Mouse (Mus musculus): ENCODE measurements around the gene Pdcd6. TPM values are rescaled to one million over a fixed set of nuclear protein-coding genes. Genes with fewer than 3 reads are reported as not detected.

Pdcd6 gene
- 10 to 100 TPM; 85.0 to 87.6 TPM for total RNA-seq (2021)
- long read RNA-seq, experiment 1, transcript Pdcd6-203 (6 exons, 1,376 nt) = minor isoform, 12 of 55 reads
- long read RNA-seq, experiment 1, transcript Pdcd6-201 (6 exons, 1,131 nt) = major isoform, 30 of 55 reads
- long read RNA-seq, experiment 1, partial matches to known transcripts = 2 of 55 reads
- long read RNA-seq, experiment 1, other reads (novel, unspliced or antisense) = 11 of 55 reads
- long read RNA-seq, experiment 2, transcript Pdcd6-201 (6 exons, 1,131 nt) = major isoform, 34 of 53 reads
- long read RNA-seq, experiment 2, transcript Pdcd6-203 (6 exons, 1,376 nt) = minor isoform, 10 of 53 reads
- long read RNA-seq, experiment 2, partial matches to known transcripts = 4 of 53 reads
- long read RNA-seq, experiment 2, other reads (novel, unspliced or antisense) = 5 of 53 reads

DNA sequence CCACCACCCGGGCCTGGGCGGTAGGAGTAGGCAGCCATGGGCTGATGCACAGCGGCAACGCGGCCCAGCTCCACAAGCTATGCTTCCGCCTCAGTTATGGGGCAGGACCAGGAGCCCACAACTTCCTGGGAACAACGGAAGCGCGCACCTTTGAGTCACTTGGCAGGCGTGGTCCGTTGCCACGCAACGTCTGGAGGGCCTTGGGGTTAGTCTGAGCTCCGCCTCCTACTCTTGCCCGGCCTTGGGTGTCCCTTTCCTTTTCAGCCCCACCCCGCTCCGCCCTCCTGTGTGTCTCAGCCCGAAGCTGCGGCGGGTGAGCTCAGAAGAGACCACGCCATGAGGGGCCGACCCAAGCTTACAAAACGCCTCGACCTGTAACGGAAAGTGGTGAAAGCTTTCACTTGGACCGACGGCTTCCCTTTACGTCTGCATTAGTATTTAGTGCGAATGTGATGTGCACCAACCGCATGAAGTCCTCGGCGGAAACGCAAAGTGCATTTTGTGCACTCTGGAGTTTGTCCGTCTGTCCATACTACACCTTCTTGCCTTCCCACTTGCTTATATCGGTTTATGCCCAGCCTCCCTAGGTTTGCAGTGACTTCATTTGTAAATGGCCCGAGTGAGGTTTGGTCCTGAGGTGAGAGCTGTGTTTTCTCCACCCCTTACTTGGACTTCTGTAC, at the start of gene Pdcd6:
Pdcd6 (minus strand) TSS at position 411 of the 680 bp plus-strand sequence.
- no peak for TF ChIP-seq CTCF (IDR thresholded peaks at IDR 0.05)
- H3K4me3 ChIP-seq = peak within 1 kb of the TSS; percentile 97
- peak within 1 kb of the TSS; percentile 86 for H3K27ac ChIP-seq
- peak; percentile 88 for DNase-seq (ENCODE audit: extremely low spot score in 1 of 2, low spot score in 2 of 2)
- intact Hi-C loops (cut with DNase I) = no loop called here

DNA sequence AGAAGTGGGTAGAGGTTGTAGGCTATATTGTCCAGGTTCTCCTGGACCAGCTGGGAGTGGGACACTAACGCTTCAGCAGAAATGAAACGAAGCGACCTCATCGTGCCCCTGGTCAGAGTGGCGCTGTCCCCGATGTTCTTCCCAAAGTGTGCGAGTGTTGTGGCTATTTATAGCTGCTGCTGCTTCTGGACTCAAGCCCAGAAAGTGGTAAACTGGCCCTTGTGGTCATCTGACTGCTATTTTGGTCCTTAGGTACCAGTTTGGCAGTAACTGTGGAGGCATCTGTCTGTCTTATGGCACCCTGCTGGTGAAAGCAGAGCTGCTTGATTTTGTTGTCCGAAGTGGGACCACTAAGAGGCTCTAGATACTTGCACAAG, 46.5 kb upstream of the Pdcd6 start, which contains the start of gene Lrrc14b:
Lrrc14b (minus strand) TSS at position 147 of the 377 bp plus-strand sequence.
- TF ChIP-seq CTCF (IDR thresholded peaks at IDR 0.05) = no peak; the same call in 1 of the 2 replicates
- peak within 1 kb of the TSS; percentile 19; the same call in 1 of the 2 replicates for H3K27ac ChIP-seq
- intact Hi-C loops (cut with DNase I) = no loop called here
- H3K4me3 ChIP-seq = no peak within 1 kb of the TSS
- no peak for DNase-seq (ENCODE audit: extremely low spot score in 1 of 2, low spot score in 2 of 2)

DNA sequence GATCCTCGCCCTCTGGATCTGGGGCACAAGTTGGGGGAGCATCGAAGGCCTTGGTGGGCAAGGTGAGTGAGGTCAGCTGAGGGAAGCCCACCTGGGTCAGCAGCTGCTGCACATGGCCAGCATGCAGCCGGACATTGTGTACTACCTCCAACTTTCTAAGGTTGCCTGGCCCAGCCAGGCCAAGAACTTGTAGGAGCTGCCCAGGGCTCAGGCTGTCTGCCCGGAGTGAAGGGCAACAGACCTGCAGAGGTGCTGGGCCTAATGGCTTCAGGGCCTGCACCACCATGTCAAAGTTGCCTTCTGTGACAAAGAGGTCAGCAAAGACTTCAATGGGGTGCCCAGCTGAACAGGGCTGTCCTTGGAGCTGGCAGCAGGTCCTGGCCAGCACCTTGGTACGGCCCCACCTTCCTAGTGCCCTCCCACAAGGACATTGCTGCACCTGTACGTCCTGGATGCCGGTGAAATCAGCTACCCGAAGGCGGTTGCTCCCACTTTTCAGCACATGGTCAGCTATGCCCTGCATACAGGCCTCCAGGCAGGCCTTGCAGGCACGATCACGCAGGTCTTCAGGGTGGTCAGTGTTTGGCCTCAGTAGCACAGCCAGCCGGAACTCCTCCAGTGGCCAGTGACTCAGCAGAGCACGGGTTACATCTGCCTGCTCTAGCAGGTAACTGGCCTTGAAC, 45.9 kb upstream of the Pdcd6 start:
- peak overlapping the region; percentile 19; the same call in 1 of the 2 replicates for H3K27ac ChIP-seq
- intact Hi-C loops (cut with DNase I) = no loop called here
- TF ChIP-seq CTCF (IDR thresholded peaks at IDR 0.05) = no peak
- H3K4me3 ChIP-seq = no peak overlapping the region
- DNase-seq (ENCODE audit: extremely low spot score in 1 of 2, low spot score in 2 of 2) = no peak

DNA sequence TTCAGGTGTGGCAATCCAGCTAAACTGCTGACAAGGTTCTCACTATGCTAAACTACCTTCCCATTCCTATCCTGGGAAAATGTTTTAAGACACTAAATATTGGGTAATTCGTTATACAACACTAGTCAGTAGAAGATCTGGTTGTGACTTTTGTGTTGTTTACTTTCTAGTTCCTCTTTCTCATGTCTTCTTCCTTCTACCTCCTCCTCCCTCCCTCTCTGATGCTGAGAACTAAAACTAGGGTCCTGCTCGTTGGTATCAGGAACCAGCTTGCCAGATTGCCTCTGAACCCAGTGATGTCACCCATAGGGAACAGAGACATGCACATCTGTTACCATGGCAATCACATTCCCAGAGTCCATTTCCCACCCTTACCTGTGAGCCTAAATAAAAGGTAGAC, 44.8 kb upstream of the Pdcd6 start:
- no peak for DNase-seq (ENCODE audit: extremely low spot score in 1 of 2, low spot score in 2 of 2)
- no peak overlapping the region for H3K4me3 ChIP-seq
- intact Hi-C loops (cut with DNase I) = no loop called here
- no peak overlapping the region for H3K27ac ChIP-seq
- TF ChIP-seq CTCF (IDR thresholded peaks at IDR 0.05) = no peak

DNA sequence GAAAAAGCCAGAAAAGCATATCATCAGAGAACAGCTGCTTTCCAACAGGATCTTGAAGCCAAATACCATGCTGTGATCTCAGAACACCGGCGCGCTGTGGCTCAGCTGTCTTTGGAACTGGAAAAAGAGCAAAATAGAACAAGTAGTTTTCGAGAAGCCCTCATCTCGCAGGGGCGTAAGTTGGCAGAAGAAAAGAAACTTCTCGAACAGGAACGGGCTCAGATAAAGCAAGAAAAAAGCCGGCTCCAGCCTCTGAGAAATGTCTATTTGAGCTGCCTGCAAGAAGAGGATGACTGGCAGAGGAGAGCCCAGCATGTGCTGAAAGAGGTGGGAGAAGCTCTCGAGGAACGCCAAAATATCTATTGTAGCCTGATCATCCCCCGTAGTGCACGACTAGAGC, 39.1 kb upstream of the Pdcd6 start:
- TF ChIP-seq CTCF (IDR thresholded peaks at IDR 0.05) = no peak
- intact Hi-C loops (cut with DNase I) = no loop called here
- Histone ChIP-seq H3K27ac (no peak overlapping the region), H3K4me3 (no peak overlapping the region)
- DNase-seq (ENCODE audit: extremely low spot score in 1 of 2, low spot score in 2 of 2) = no peak

DNA sequence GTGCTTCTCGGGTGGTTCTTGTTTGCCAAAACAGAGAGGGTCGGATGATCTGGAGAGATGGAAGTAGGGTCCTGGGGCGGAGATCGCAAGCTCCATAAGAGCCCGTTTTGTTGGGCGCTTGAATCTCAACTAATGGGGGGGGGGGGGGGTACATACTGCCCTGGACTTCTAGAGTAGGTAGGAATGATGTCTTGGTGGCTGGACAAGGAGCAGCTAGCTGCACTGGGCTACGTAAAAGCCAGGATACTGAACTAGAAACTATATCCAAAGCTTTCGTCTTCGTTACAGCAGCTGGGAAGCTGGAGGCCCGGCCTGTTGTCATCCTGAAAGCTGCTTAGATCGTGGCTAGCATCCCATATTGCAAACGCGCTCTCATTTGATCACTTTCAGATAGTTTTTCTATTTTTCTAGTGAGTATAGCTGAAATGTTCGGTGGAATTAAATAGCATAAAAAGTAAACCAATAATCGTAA, 33.1 kb upstream of the Pdcd6 start:
- DNase-seq (ENCODE audit: extremely low spot score in 1 of 2, low spot score in 2 of 2) = no peak
- no peak for TF ChIP-seq CTCF (IDR thresholded peaks at IDR 0.05)
- peak overlapping the region; percentile 96 for H3K27ac ChIP-seq

DNA sequence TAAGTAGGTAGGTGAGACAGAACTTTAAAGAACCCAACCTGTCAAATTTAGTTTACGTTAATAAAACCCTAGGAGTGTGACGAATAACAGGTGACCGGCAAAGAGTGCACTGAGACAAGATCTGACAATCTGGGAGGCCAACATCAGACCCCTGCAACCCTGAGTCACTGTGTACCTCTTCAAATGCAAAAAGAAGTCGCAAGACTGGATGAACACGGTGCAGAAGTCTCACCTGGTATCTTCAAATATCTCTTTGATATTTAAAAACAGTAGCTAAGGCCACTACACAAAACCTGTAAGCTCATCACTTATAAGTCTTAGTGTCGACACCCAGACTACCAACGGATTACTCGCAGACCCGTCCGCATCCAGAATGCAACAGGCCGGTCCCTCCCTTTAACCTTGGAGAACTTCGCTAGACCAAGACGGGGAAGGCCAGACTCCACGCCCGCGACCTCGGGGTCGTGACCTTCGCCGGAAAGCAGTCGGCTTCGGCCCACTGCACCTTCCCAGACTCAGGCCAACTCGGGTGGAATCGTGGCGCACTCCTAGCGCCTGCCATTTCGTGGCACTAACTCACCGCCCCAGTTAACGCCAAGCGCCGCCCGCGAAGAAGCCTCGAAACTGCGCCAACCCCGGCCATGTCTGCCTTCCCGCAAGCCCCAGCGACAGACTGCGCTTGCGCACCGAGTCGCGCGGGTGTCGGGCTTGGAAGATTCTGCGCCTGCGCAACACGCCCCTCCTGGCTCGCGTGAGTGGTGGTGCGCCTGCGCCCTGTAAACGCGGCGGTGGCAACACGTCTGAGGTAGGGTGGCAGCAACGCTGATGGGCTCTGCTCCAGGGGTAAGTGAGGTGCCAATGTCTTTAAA, 32.4 kb upstream of the Pdcd6 start, which contains the start of the genes Sdha and Ccdc127:
Sdha (minus strand) TSS at position 715 of the 869 bp plus-strand sequence.
Ccdc127 (plus strand) TSS at position 744 of the 869 bp plus-strand sequence.
- peak; percentile 95 to 97 for DNase-seq (ENCODE audit: extremely low spot score in 1 of 2, low spot score in 2 of 2)

More for the DNA sequence above, 33.1 kb upstream of the Pdcd6 start:
- intact Hi-C loops (cut with DNase I) = no loop called here
- H3K4me3 ChIP-seq = peak overlapping the region; percentile 77

DNA sequence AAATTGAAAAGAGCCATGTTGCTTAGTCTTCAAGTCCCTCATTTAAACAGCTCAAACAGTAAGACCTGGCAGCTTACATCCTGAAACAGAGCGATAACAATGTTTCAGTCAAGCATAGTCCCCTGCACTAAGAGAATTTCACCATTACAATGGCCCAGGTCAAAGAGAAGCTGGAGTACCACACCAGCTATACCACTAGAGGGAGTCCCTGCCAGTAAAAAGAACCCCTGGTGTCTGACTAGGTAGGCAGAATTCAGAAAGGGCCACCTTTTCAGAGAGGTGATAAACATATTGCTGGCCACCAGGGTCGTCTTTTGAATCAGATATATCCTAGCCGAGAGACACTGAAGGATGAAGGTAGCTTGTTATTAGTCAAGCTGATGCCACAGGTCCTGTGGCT, 23.7 kb upstream of the Pdcd6 start:
- intact Hi-C loops (cut with DNase I) = loop anchor here (10.0 kb wide), 1 partner anchor 194 kb away; no protein-coding TSS in a partner anchor
- Histone ChIP-seq H3K4me3 (no peak overlapping the region), H3K27ac (no peak overlapping the region)
- peak; percentile 68 for TF ChIP-seq CTCF (IDR thresholded peaks at IDR 0.05)
- DNase-seq (ENCODE audit: extremely low spot score in 1 of 2, low spot score in 2 of 2) = no peak

More for the DNA sequence above, 32.4 kb upstream of the Pdcd6 start, which contains the start of the genes Sdha and Ccdc127:
- intact Hi-C loops (cut with DNase I) = loop anchor here (10.0 kb wide), 1 partner anchor 185 kb away; no protein-coding TSS in a partner anchor
- Histone ChIP-seq H3K27ac (peak within 1 kb of the TSS; percentile 96), H3K4me3 (peak within 1 kb of the TSS; percentile 77)
- TF ChIP-seq CTCF (IDR thresholded peaks at IDR 0.05) = peak; percentile 10

DNA sequence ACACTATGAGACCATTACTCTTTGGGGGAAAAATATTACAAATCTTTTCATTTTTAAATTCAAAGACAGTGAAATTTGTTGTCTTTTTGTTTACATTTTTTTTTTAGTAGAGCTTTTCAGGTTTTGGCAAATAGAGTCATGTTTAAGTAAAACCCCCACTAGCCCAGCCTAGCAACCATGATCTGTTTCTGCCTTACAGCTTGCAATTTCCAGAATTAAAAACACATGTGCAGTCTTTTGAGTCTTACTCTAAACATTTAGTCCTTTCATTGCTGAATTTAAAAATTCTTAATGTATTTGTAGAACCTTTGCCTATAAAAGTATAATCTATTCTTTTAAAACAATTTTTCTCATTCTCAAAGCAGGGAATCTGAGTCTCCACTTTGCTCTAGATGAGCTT, 11.9 kb upstream of the Pdcd6 start:
- intact Hi-C loops (cut with DNase I) = no loop called here
- Histone ChIP-seq H3K27ac (no peak overlapping the region), H3K4me3 (no peak overlapping the region)
- TF ChIP-seq CTCF (IDR thresholded peaks at IDR 0.05) = no peak
- DNase-seq (ENCODE audit: extremely low spot score in 1 of 2, low spot score in 2 of 2) = no peak

DNA sequence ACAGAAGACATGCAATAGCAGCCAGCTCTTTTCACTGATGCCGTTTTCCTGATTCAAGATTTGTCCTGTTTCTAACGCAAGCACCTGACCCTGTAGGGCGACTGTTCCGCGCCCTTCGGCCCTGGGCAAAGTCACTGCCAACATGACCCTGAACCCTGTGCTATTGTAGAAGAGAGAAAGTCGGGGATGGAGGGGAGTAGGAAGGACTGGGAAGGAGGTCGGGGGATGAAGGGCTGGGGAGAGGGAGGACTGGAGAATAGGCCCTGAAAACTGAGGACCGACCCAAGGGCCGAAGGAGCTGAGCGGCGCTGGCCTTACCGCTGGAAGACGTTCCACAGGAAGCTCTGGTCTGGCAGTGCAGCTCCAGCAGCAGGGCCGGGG, 601 bp downstream of the Pdcd6 start:
- intact Hi-C loops (cut with DNase I) = no loop called here
- Histone ChIP-seq H3K27ac (peak overlapping the region; percentile 86), H3K4me3 (peak overlapping the region; percentile 97)
- TF ChIP-seq CTCF (IDR thresholded peaks at IDR 0.05) = no peak
- no peak for DNase-seq (ENCODE audit: extremely low spot score in 1 of 2, low spot score in 2 of 2)

DNA sequence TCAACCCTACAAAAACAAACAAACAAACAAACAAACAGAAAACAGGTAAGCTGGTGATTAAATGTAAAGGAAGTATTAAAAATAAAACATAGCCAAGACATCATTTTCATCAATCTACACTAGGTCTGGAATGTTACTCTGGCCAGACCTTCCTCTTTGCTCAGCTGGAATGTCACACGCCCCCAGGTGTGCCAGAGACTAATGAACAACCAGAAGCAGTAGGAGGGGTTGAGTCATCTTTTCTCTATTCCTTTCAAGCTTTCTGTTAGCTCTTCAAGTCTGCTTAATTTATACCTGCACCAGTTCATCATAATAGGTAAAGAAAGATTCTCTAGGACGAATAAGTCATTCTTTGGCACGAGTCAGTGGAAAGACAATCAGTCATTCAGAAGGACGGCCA, 994 bp downstream of the Pdcd6 start:
- peak overlapping the region; percentile 86 for H3K27ac ChIP-seq

More for the DNA sequence above, 994 bp downstream of the Pdcd6 start:
- no peak for TF ChIP-seq CTCF (IDR thresholded peaks at IDR 0.05)
- peak overlapping the region; percentile 97 for H3K4me3 ChIP-seq
- no peak for DNase-seq (ENCODE audit: extremely low spot score in 1 of 2, low spot score in 2 of 2)
- intact Hi-C loops (cut with DNase I) = no loop called here
